Mouse (Mus musculus) kidney, postnatal 36 days (tissue): ENCODE results near the gene Gm49405.

Experiments used
- DNase-seq, 2 experiments: peaks; one replicate each; pipeline ENCODE4 v3.0.0; 2021 to 2022; ENCODE audit warnings: mixed read lengths in 2 of 2

Gene Gm49405

GRCm38 (mm10) chr19:4052516-4053030 lies 52.1 kb downstream of the Gm49405 start:
- DNase-seq: no peak

GRCm38 (mm10) chr19:4054613-4055012 lies 54.2 kb downstream of the Gm49405 start:
- DNase-seq: no peak
